Mouse (Mus musculus) kidney, postnatal 25 days (tissue): Measurements from ENCODE around the gene Gm3147.
"Not testable (repeated sequence)": the region's sequence is repeated elsewhere in the genome, so short reads cannot be mapped to it uniquely, and the experiment has no call there.

Source experiments
- DNase-seq, 2 experiments: peaks; one replicate each; pipeline ENCODE4 v3.0.0; 2021; ENCODE audit warnings: mixed read lengths in 2 of 2

Gene Gm3147

GRCm38 (mm10) chr5:94616242-94616641, at the start of gene Gm3147:
Gene Gm3147, minus strand, starts transcription at chr5:94616342.
- not testable (repeated sequence) for DNase-seq

GRCm38 (mm10) chr5:94648082-94648481, 31.9 kb upstream of the Gm3147 start, which contains the start of gene Gm6205:
Gene Gm6205, plus strand, starts transcription at chr5:94648382.
- not testable (repeated sequence) for DNase-seq

GRCm38 (mm10) chr5:94623679-94624078, 7.5 kb upstream of the Gm3147 start, which contains the start of gene Gm6509:
Gene Gm6509, plus strand, starts transcription at chr5:94623979.
- DNase-seq, result not testable (repeated sequence)
